Mouse (Mus musculus): ENCODE results near the gene Olfr455.

The Olfr455 gene

GRCm38 (mm10) chr6:42489731-42490130, 57.7 kb downstream of the Olfr455 start:
- in situ Hi-C loops (cut with MboI, MseI) = no loop called here

- in situ Hi-C loops (cut with MboI, MseI) = no loop called here
Measured at GRCm38 (mm10) chr6:42487114-42487513, 60.3 kb downstream of the Olfr455 start, which contains the start of gene Olfr456. Gene Olfr456, minus strand, starts transcription at chr6:42487214.

Data from T-helper 2 cell (primary cell).